Mouse (Mus musculus) gastrocnemius, adult 18-20 months (tissue): ENCODE results near the gene H3f3b. TPM values are rescaled to one million over a fixed set of nuclear protein-coding genes. Genes with fewer than 3 reads are reported as not detected.
"Not testable (repeated sequence)": the region's sequence is repeated elsewhere in the genome, so short reads cannot be mapped to it uniquely, and the experiment has no call there.

Experiments used
- DNase-seq: peaks from one replicate; pipeline ENCODE4 v3.0.0; 2021; ENCODE audit warnings: low spot score
- total RNA-seq, 2 experiments: library from RNA; stranded (reverse); gene quantifications; 2 replicates each; pipeline ENCODE4 v1.2.3; 2021

Gene H3f3b
- total RNA-seq, 2 experiments from 2014 or later, result 49.1 to 71.3 TPM

- no peak for DNase-seq
These were observed 21.8 kb upstream of the H3f3b start for GRCm38 (mm10) chr11:116049610-116050009.

GRCm38 (mm10) chr11:116045173-116045572, 17.4 kb upstream of the H3f3b start:
- no peak for DNase-seq

GRCm38 (mm10) chr11:116043286-116043685, 15.5 kb upstream of the H3f3b start:
- DNase-seq, result no peak

GRCm38 (mm10) chr11:116042372-116043138, 14.8 kb upstream of the H3f3b start:
- DNase-seq, result no peak

GRCm38 (mm10) chr11:116041833-116042232, 14.1 kb upstream of the H3f3b start:
- DNase-seq, result no peak

GRCm38 (mm10) chr11:116040593-116040992, 12.8 kb upstream of the H3f3b start:
- no peak for DNase-seq

- no peak for DNase-seq
These were observed 10.1 kb upstream of the H3f3b start for GRCm38 (mm10) chr11:116037826-116038225.

- no peak for DNase-seq
These were observed 8.9 kb upstream of the H3f3b start for GRCm38 (mm10) chr11:116036671-116037070.

GRCm38 (mm10) chr11:116034584-116034983, 6.8 kb upstream of the H3f3b start:
- no peak for DNase-seq

- peak; percentile 36 for DNase-seq
These were observed 3.4 kb upstream of the H3f3b start for GRCm38 (mm10) chr11:116030898-116031845.

- peak; percentile 99 for DNase-seq
These were observed 2.5 kb upstream of the H3f3b start, which contains the start of gene Unk for GRCm38 (mm10) chr11:116030088-116030897. Gene Unk (plus strand): TSS chr11:116030322.

- no peak for DNase-seq
These were observed 1.5 kb upstream of the H3f3b start for GRCm38 (mm10) chr11:116029086-116029865.

- DNase-seq, result no peak
These were observed 559 bp upstream of the H3f3b start for GRCm38 (mm10) chr11:116028177-116028865.

- DNase-seq, result no peak
These were observed 2.5 kb downstream of the H3f3b start for GRCm38 (mm10) chr11:116025056-116025845.

GRCm38 (mm10) chr11:116024356-116024808, 3.4 kb downstream of the H3f3b start:
- peak; percentile 96 for DNase-seq

GRCm38 (mm10) chr11:116023771-116024355, 3.9 kb downstream of the H3f3b start:
- peak; percentile 74 for DNase-seq

GRCm38 (mm10) chr11:116023074-116023770, 4.5 kb downstream of the H3f3b start:
- DNase-seq, result not testable (repeated sequence)

- DNase-seq, result no peak
These were observed 5.4 kb downstream of the H3f3b start for GRCm38 (mm10) chr11:116022256-116022780.
